Mouse (Mus musculus) right cerebral cortex, postnatal 14 days (tissue): Measurements from ENCODE around the gene Tfcp2.

Source experiments
- DNase-seq: peaks from one replicate; pipeline ENCODE4 v3.0.0; 2022

Gene Tfcp2

DNA sequence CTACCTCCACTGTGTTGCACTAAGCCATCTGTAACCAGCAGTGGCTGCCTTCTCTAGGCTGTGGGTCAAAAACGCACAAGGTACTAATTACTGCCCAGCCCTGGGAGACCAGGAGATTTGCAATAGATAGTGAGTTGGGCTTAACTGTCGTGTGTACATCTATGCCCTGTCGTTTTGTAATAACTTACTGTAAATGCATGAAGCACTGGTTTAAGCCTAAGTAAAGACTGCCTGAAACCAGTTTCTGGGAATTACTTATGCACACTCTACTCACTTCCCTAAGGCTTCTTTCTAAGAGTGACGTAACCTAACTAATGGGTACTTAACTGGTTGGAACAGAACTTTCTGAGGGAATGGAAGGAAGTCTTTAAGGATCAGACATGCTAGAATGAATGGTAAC is 72.9 kb downstream of the Tfcp2 start:
- no peak for DNase-seq

DNA sequence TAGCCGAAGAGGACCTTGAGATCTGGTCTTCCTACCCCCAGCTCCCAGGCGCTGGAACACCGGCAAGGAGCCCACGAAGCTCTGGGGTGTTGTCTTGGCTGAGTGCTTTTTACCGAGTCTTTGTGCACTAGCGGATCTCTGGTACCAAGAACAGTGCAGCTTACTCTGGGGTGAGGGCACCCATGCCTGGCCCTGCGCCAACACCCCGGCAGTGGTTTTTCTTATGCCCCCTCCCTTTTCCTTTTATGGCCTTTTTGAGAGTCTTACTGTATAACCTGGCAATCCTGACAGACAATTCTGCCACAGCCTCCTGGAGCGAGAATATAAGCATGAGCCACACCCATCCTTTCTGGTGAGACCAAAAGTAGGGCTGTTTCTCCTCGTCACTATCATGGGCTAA is 73.5 kb downstream of the Tfcp2 start:
- no peak for DNase-seq

DNA sequence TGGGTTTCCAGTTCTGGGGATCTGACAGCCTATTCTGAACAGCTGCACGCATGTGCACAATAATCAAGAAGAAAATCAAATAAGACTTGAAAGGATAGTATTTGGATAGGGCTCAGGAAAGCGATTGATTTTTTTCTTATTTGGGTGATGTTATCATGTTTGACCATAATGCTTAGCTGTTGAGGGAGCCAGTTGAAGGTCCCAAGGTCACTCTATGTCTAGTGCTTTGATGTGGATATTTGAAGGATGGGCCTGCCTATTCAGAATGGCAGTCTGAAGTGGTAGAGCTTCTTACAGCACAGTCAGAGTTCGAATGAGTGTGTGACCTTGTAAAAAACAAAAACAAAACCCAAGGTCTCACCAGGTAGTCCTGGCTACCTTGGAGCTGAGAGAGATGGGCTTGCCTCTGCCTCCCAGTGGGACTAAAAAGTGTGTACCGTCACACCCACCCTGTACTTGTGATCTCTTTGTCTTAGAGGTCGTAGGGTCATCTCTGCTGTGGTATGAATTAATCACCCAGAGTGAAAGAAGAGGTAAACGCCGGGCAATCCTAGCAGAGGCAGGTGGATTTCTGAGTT is 77.8 kb downstream of the Tfcp2 start:
- DNase-seq, result no peak

DNA sequence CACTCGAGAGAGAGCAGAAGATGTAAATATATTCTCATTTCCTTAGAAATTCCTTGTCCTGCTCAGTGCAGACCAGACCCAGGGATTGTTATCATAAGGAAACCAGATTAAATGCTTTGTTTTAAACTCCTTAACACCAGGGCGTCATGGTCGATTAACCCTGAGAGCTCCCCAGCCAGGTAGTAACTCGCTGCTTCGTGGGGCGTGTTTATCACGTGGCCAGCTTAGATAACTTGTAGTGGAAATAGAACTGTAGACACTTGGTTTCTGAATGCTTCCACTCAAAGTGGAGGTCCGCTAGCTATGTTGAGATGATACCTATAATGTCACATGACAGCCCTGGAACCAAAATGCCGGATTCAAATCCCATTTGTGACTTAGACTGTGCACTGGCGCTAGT is 81.8 kb downstream of the Tfcp2 start:
- no peak for DNase-seq

DNA sequence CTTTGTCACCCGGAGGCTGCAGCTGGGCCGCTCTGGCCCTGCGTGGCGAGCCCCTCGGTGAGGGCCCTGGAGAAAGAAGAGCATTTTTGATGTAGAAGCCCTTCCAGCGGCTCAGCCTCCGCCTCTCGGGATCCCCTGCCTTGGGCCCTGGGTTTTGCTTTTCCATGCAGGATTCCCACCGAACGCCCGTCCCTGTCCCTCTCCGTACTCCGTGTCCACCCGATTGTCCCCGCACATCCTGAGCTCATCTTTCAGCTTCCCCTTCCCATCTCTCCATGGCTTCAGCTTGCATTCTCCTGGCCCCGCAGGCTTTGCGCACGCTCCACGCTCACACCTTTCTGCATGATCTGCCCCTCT is 82.6 kb downstream of the Tfcp2 start:
- DNase-seq, result no peak

DNA sequence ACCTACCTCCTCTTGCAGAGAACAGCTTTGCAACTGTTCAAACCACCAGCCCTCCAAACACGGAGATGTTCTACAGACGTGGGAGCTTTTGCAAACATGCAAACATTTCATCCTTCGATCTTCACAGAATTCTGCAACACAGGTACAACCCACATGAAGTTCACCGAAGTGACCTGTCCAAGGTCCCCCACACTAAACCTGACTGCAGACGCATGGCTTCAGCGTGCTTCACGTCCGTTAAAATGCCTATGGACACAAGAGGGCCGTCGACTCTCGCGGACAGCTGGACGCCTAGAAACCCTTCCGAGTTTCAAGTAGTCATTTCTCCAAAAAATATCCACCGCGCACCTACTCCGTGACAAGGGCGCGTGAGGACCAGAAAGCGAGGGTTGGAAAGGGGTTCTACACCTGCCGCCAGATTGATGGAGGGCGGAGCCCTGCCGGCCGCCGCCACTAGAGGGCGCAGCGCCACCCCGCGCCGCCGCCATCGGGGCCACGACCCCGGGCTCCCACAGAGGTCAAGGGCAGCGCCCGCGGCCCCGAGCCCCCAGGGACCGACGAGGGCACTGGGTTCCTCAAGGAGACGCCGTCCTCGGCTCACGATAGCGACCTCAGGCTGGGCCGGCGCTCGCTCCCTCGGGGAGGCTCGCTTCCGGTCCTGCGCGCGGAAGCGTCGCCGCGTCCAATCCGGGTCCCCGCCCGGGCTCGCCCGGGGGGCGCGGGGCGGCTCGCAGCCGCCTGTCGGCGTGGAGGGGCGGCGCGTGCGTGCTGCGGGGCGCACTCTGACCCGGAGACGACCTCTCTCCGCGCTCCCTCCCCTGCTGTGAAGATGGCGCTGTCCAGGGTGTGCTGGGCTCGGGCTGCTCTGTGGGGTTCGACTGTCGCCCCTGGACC is 83.3 kb downstream of the Tfcp2 start, which contains the start of gene Letmd1:
TSS of gene Letmd1 (plus strand) at position 729 of the 894 bp plus-strand sequence.
- DNase-seq, result peak; percentile 92

DNA sequence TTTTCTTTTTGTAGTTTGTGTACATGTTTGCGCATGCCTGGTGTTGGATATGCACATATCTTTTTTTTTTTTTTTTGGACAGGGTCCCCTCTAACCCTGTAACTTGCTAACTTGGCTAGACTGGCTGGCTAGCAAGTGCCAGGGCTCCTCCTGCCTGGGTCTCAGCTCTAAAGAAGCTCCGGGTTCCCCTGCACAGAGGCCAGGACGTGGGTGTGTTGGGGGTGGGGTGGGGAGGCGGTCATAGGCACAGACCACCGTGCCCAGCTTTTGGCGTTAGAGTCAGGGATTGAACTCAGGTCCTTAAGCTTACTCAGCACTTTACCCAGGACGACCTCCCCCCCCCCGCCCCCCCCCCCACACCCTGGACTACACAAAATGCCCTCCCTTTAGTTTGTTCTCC is 84.1 kb downstream of the Tfcp2 start:
- no peak for DNase-seq

DNA sequence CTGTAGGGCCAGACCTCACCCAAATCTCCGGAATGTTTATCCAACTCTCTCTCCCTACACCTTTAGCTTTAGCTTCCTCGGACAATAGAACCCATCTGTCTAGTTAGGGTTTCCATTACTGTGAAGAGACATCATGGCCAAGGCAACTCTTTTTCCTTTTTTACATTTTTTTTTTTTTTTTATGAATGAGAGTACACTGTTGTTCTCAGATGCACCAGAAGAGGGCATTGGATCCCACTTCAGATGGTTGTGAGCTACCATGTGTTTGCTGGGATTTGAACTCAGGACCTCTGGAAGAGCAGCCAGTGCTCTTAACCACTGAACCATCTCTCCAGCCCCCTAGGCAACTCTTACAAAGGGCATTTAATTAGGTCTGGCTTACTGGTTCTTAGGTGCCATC is 86.4 kb downstream of the Tfcp2 start:
- DNase-seq, result no peak

DNA sequence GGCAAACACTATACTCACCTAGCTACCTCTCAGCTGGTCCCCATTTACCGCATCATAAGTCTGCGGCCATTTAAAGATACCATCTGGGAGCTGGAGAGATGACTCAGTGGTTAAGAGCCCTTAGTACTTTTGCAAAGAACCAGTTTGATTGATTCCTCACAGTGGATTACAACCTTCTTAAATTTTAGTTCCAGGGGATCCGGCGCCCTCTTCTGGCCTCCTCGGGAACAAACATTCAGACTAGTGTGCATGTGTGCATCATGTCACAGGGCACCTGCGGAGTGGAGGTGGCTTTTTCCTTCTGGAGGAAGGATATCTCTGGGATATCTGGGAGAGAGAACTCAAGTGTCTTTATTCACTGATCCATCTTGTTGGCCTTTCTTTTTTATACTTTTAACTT is 88.1 kb downstream of the Tfcp2 start:
- peak; percentile 78 for DNase-seq

DNA sequence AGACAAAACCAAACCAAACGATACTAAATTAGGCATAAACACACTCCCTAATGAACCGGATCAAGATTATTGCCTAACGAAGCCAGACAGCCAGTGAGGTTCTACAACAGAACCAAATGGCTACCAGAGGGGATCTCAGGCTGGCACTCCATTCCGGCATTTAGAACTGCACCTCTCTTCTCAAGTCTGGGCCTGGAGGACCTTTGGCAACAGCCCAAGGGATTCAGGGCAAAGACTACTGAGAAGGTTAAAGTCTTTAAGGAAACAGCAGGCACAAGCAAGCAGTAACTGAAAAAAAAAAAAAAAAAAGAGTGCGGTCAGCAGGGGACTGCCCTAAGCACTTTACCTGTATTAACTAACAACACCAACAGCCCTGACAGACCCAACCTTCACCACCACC is 89.7 kb downstream of the Tfcp2 start:
- DNase-seq, result no peak

DNA sequence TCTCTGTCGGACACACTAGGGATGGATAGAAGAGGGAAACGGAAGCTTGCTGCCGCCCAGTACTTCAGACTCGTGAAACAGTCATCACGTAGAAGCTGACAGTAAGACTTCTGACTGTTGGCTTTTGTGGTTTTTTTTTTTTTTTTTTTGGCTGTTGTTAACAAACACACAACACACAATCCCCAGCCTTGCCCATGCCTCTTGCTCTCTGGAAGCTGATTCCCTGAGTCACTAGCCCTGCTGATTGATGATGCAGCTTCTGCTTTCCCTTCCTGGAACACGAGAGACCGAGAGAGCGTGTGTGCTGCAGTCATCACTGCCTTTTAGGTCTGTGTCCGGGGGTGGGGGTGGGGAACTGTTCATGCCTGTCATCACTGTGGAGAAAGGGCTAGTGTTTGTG is 90.2 kb downstream of the Tfcp2 start:
- DNase-seq, result no peak

DNA sequence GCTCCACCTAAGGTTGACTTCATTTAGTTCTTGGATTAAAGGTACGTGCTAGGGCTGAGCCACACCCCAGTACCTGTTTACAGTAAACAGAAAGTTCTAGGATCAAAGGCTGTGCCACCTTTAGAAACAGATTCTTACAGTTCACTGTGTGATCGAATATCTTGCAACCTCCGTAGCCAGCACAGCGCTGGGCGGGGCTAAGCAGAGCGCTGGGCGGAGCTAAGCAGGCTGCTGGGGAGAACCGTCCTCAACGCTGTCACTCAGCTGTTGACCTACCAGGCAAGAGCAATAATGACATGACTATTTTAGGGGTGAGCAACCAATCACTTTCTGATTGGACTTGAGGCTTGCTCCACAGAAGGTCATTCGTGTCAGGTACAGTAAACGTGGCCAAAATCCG is 90.9 kb downstream of the Tfcp2 start:
- DNase-seq, result no peak

DNA sequence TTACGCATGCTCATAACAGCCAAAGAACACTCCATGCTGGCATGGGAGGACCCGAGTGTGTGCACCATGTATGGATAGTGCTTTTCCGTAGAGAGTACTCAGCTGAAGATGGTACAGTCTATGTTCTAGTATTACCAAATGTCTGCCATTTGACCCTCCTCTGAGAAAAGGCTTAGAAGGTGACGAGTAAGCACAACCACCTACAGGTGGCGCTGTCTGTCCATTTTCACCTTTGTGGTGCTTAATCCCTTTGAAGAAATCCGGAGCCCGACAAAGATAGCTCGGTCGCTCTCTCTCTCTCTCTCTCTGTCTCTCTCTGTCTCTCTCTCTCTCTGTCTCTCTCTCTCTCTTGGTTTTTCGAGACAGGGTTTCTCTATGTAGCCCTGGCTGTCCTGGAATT is 93.8 kb downstream of the Tfcp2 start:
- DNase-seq, result peak; percentile 71

DNA sequence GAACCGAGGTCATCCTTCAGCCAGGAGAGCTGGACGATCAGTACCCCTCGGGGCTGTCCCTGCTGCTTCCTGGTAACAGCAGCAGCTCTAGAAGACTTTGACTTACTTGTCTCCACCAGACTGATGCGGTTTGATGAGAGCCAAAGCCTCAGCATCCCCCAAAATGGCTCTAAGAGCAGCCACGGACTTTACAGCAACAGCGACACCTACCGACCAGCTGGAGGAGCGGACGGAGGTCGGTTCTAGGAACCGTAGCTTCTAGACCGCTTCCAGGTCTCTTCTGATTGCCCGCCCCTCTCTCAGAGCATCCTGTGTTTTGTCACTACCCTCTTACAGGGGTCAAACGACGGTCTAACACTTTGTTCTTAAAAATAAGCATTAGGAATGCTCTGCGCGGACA is 94.5 kb downstream of the Tfcp2 start:
- peak; percentile 82 for DNase-seq

DNA sequence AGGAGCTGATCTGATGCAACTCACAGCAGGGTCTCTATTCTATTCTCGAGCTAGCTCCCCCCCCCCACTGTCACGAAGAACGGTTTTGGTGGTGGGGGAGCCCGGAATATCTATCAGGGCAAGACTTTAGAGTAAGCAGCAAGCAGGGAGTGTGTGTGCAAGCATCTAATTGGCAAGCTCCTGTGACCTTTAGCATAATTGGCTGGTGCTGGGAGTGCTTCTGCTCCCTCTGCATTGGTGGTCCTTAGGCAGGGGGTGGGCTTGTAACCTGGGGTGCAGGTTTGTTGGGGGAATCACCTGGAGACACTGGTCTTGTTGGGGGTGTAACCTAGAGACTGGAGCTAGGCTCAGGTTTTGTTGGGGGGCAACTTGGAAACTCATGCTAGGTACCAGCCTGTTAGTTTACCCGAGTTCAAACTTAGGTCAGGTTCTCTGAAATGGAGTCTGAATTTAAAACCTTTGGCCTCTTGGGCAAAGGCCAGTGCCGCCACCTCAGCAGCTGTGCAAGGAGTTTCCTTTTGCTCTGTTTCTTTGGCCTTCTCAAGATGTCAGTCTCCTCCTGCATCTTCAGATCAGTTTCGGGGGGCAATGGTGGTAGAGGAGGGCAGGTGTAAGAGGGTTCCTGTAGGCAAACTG is 95.3 kb downstream of the Tfcp2 start:
- DNase-seq, result no peak

DNA sequence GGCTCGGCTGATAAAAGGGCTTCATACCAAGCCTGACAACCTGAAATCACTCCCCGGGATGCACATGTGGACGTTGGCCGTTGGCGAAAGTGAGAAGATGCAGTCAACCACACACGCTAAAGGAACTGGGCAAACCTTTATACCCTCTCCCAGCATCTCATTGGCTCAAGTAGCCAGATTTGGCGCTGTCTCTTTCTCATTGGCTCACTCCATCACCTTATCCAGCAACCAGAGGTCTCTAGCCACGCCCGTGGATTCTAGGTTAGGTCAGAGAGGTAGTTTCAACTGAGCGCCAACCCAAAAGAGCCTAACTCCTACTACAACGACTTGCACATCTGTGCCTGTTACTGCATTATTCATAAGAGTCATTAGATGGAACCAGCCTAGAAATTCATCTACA is 99.3 kb downstream of the Tfcp2 start:
- no peak for DNase-seq

DNA sequence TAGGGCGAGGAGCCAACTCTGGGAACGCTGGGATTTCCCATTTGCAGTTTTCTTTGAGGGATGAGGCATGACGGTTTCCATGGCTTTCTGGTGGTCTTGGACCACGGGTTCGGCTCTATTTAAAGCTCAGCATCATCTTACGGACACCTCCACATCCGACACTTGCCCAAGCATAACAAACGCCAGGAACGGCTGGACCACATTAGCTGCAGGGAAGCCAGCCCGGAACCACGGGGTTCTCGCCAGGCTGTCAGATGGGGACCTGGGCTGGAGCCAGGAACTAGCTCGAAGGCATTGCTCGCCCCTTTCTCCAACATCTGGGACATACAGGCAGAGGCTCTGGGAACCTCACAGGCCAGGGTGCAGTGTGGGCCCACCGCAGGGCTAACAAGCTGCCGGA is 100.6 kb downstream of the Tfcp2 start:
- peak; percentile 62 for DNase-seq

DNA sequence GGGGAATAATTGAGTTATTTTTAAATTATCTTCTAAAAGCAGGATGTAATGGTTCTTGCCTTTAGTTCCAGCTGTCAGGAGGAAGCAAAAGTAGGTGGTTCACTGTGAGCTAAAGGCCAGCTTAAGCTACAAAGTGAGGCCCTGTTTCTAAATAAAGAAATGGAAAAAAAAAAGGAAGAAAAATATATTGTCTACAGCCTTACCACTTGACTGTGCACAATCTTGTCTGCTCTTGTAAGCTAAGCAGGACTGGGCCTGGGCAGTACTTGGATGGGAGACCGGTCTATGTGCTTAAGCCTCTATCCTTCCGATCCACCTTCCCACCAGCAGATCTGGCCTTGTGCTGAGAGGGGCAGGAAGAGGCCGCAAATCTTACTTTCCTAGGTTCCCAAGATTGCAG is 102.3 kb downstream of the Tfcp2 start:
- DNase-seq, result no peak

DNA sequence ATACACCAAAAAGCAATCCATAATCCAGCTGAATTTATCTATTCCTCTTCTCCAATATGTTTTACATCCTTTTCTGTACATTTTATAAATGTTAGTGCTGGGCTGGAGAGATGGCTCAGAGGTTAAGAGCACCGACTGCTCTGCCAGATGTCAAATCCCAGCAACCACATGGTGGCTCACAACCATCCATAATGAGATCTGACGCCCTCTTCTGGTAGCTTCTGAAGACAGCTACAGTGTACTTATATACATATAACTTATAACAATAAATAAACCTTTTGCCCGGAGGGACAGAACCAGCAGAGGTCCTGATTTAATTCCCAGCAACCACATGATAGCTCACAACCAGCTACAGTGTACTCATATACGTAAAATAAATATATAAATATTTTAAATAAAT is 103.2 kb downstream of the Tfcp2 start:
- no peak for DNase-seq
